Mouse (Mus musculus): ENCODE measurements around the gene Gusb. TPM values are rescaled to one million over a fixed set of nuclear protein-coding genes. Genes with fewer than 3 reads are reported as not detected.

Gene Gusb
- polyA plus RNA-seq, 1 experiment, result 35.0 TPM

DNA sequence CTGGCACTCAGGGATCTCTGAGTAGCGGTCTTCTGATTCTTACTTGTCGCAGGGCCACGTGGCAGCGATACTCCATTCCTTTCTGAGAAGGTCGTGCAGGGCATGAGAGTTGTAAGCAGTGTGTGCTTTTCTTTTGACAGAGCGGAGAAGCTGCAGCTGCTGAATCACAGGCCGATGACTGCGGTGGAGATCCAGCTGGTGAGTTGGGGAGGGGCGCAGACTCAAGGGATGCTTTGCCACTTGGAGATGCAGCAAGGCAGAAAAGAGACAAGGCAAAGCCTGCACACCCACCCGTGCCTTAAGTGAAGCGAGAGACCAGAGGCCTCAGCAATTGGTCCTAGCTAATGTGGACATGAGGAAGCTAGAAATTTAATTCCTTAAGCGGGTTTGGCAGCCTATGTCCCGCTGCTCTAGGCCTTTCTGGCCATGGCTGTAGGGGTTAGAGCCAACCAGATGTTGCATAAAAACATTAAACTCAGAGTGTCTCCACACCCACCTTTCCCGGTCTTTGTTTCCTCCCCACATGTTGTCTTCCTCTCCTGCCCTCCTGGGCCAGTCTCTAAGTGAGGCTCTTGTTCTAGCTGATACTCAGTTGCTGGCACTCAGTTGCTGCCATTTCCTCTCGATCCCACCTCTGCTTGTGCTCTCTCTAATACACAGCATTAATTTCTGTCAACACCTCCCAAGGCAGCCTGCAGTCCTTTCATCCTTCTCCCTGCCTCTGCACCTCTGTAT, 46.1 kb upstream of the Gusb start:
- Histone ChIP-seq H3K27me3 (ENCODE audit: control insufficient read depth, insufficient read depth, insufficient read length) (no peaks in the 10 kb centered on the region), H3K4me3 (no peak overlapping the region), H3ac (ENCODE audit: control insufficient read depth, insufficient read length) (no peak overlapping the region), H3K4me2 (ENCODE audit: low read depth) (no peak overlapping the region), H3K36me3 (ENCODE audit: control insufficient read depth, insufficient read depth) (peaks cover 13% of the 10 kb centered on the region), H3K79me2 (ENCODE audit: control insufficient read depth, insufficient read depth) (no peaks in the 10 kb centered on the region)
- TF ChIP-seq TCF12 (IDR thresholded peaks at IDR 0.05; ENCODE audit: insufficient read depth, poor library complexity, severe bottlenecking) (no peak), CEBPB (IDR thresholded peaks at IDR 0.05; ENCODE audit: insufficient read depth, poor library complexity, severe bottlenecking) (no peak), POLR2A (IDR thresholded peaks at IDR 0.05; ENCODE audit: insufficient read length, low read depth) (no peak), TCF3 (IDR thresholded peaks at IDR 0.05; ENCODE audit: insufficient read length, low read depth) (no peak), MYOD1 (IDR thresholded peaks at IDR 0.05; ENCODE audit: control insufficient read depth in 1 of 3, insufficient read length in 2 of 3, low read depth in 2 of 3) (no peak), MYOG (IDR thresholded peaks at IDR 0.05; ENCODE audit: control insufficient read depth in 1 of 3, insufficient read depth in 1 of 3, insufficient read length in 2 of 3, low read depth in 2 of 3) (no peak), USF1 (IDR thresholded peaks at IDR 0.05; ENCODE audit: low read depth) (no peak), POLR2AphosphoS2 (IDR thresholded peaks at IDR 0.05; ENCODE audit: insufficient read length, low read depth) (no peak)

GRCm38 (mm10) chr5:130047013-130047412, 44.2 kb upstream of the Gusb start:
- Histone ChIP-seq H3K79me2 (ENCODE audit: control insufficient read depth, insufficient read depth) (no peaks in the 10 kb centered on the region), H3K36me3 (ENCODE audit: control insufficient read depth, insufficient read depth) (peaks cover 25% of the 10 kb centered on the region), H3K4me2 (ENCODE audit: low read depth) (no peak overlapping the region), H3K4me3 (no peak overlapping the region), H3ac (ENCODE audit: control insufficient read depth, insufficient read length) (no peak overlapping the region), H3K27me3 (ENCODE audit: control insufficient read depth, insufficient read depth, insufficient read length) (no peaks in the 10 kb centered on the region)
- TF ChIP-seq MYOG (IDR thresholded peaks at IDR 0.05; ENCODE audit: control insufficient read depth in 1 of 3, insufficient read depth in 1 of 3, insufficient read length in 2 of 3, low read depth in 2 of 3) (no peak), MAX (IDR thresholded peaks at IDR 0.05; ENCODE audit: low read depth) (no peak), POLR2A (IDR thresholded peaks at IDR 0.05; ENCODE audit: insufficient read length, low read depth) (no peak), POLR2AphosphoS2 (IDR thresholded peaks at IDR 0.05; ENCODE audit: insufficient read length, low read depth) (no peak), USF1 (IDR thresholded peaks at IDR 0.05; ENCODE audit: low read depth) (no peak), SRF (IDR thresholded peaks at IDR 0.05; ENCODE audit: control insufficient read depth, insufficient read length, low read depth) (no peak), CEBPB (IDR thresholded peaks at IDR 0.05; ENCODE audit: insufficient read depth, poor library complexity, severe bottlenecking) (no peak), TCF3 (IDR thresholded peaks at IDR 0.05; ENCODE audit: insufficient read length, low read depth) (no peak), MYOD1 (IDR thresholded peaks at IDR 0.05; ENCODE audit: control insufficient read depth in 1 of 3, insufficient read length in 2 of 3, low read depth in 2 of 3) (no peak), E2F4 (IDR thresholded peaks at IDR 0.05; ENCODE audit: insufficient read depth) (no peak), REST (IDR thresholded peaks at IDR 0.05; ENCODE audit: insufficient read depth, insufficient read length) (no peak)

DNA sequence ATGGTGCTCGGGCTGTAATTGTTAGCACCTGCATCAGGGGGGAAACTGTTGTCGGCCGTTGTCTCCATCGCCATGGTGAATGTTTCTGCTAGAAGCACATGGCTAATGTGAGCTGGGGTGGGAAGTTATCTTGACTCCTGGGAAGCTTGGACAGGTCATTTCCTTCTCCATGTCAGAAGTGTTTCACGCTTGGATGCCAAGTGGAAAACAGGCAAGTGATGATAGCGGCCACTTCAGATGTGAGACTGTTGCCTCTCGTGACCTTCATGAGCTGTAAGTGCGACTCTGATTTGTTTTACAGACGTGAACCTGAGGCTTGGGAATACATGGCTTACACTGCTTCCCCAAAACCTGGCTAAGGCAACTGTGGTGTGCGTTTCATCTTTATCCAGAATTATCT, 43.7 kb upstream of the Gusb start:
- Histone ChIP-seq H3K36me3 (ENCODE audit: control insufficient read depth, insufficient read depth) (peaks cover 28% of the 10 kb centered on the region), H3K27me3 (ENCODE audit: control insufficient read depth, insufficient read depth, insufficient read length) (no peaks in the 10 kb centered on the region)
- TF ChIP-seq TCF3 (IDR thresholded peaks at IDR 0.05; ENCODE audit: insufficient read length, low read depth), result no peak
- no peak for TF ChIP-seq POLR2A (IDR thresholded peaks at IDR 0.05; ENCODE audit: insufficient read length, low read depth)
- TF ChIP-seq REST (IDR thresholded peaks at IDR 0.05; ENCODE audit: insufficient read depth, insufficient read length), result no peak
- TF ChIP-seq E2F4 (IDR thresholded peaks at IDR 0.05; ENCODE audit: insufficient read depth), result no peak
- TF ChIP-seq CEBPB (IDR thresholded peaks at IDR 0.05; ENCODE audit: insufficient read depth, poor library complexity, severe bottlenecking), result no peak
- no peak for TF ChIP-seq POLR2AphosphoS2 (IDR thresholded peaks at IDR 0.05; ENCODE audit: insufficient read length, low read depth)
- no peak for TF ChIP-seq TCF12 (IDR thresholded peaks at IDR 0.05; ENCODE audit: insufficient read depth, poor library complexity, severe bottlenecking)
- no peak for TF ChIP-seq MAX (IDR thresholded peaks at IDR 0.05; ENCODE audit: low read depth)
- TF ChIP-seq SRF (IDR thresholded peaks at IDR 0.05; ENCODE audit: control insufficient read depth, insufficient read length, low read depth), result no peak
- TF ChIP-seq USF1 (IDR thresholded peaks at IDR 0.05; ENCODE audit: low read depth), result no peak
- no peak for TF ChIP-seq MYOG (IDR thresholded peaks at IDR 0.05; ENCODE audit: control insufficient read depth in 1 of 3, insufficient read depth in 1 of 3, insufficient read length in 2 of 3, low read depth in 2 of 3)
- no peak for TF ChIP-seq MYOD1 (IDR thresholded peaks at IDR 0.05; ENCODE audit: control insufficient read depth in 1 of 3, insufficient read length in 2 of 3, low read depth in 2 of 3)

GRCm38 (mm10) chr5:130046100-130046499, 43.3 kb upstream of the Gusb start:
- Histone ChIP-seq H3K4me3 (no peak overlapping the region), H3K79me2 (ENCODE audit: control insufficient read depth, insufficient read depth) (no peaks in the 10 kb centered on the region), H3ac (ENCODE audit: control insufficient read depth, insufficient read length) (no peak overlapping the region), H3K36me3 (ENCODE audit: control insufficient read depth, insufficient read depth) (peaks cover 33% of the 10 kb centered on the region), H3K27me3 (ENCODE audit: control insufficient read depth, insufficient read depth, insufficient read length) (no peaks in the 10 kb centered on the region), H3K4me2 (ENCODE audit: low read depth) (no peak overlapping the region)
- no peak for TF ChIP-seq MAX (IDR thresholded peaks at IDR 0.05; ENCODE audit: low read depth)
- no peak for TF ChIP-seq TCF12 (IDR thresholded peaks at IDR 0.05; ENCODE audit: insufficient read depth, poor library complexity, severe bottlenecking)
- no peak for TF ChIP-seq E2F4 (IDR thresholded peaks at IDR 0.05; ENCODE audit: insufficient read depth)
- TF ChIP-seq MYOG (IDR thresholded peaks at IDR 0.05; ENCODE audit: control insufficient read depth in 1 of 3, insufficient read depth in 1 of 3, insufficient read length in 2 of 3, low read depth in 2 of 3), result no peak
- no peak for TF ChIP-seq POLR2AphosphoS2 (IDR thresholded peaks at IDR 0.05; ENCODE audit: insufficient read length, low read depth)
- TF ChIP-seq MYOD1 (IDR thresholded peaks at IDR 0.05; ENCODE audit: control insufficient read depth in 1 of 3, insufficient read length in 2 of 3, low read depth in 2 of 3), result no peak
- no peak for TF ChIP-seq CEBPB (IDR thresholded peaks at IDR 0.05; ENCODE audit: insufficient read depth, poor library complexity, severe bottlenecking)
- no peak for TF ChIP-seq SRF (IDR thresholded peaks at IDR 0.05; ENCODE audit: control insufficient read depth, insufficient read length, low read depth)
- TF ChIP-seq REST (IDR thresholded peaks at IDR 0.05; ENCODE audit: insufficient read depth, insufficient read length), result no peak

More for the DNA sequence above, 43.7 kb upstream of the Gusb start:
- H3ac ChIP-seq (ENCODE audit: control insufficient read depth, insufficient read length), result no peak overlapping the region
- H3K79me2 ChIP-seq (ENCODE audit: control insufficient read depth, insufficient read depth), result no peaks in the 10 kb centered on the region
- no peak overlapping the region for H3K4me3 ChIP-seq
- H3K4me2 ChIP-seq (ENCODE audit: low read depth), result no peak overlapping the region

Measured in myocyte (in vitro differentiated cells).